ENCODE assay signal across 11 mouse cellular contexts in the genomic region with DNA sequence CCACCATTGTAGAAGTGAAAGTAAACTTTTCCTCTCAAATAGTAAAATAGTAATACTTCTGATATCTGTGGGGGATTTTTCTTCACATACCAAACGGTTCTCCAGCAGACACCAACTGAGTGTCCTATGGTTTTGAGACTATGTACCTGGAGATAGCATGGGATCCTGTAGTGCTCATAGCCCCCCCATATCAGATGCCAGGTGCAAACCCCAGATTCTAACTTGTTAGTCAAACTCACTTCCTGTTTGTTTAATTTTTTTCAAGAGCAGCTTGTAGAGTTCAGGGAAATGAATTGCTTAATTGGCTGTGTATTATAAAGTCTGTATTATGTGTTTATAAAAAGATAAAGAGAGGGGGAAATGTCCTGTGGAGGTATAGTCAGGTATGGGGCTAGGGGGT.
"Had no signal": no experiment of that assay in that cellular context is flagged by ENCODE, and none has a peak within 500 bp of the region (broad histone marks: within the 10 kb centered on the region; RNA-seq: fewer than 3 reads in every experiment).

No protein-coding gene starts in this region.

- H3K4me1 ChIP-seq: kidney, embryonic 15.5 days; limb, embryonic 15.5 days; midbrain, embryonic 12.5 days; stomach, embryonic 15.5 days had no signal

- ATAC-seq: liver, embryonic 12.5 days had no signal

- H3K27me3 ChIP-seq: kidney, embryonic 15.5 days; limb, embryonic 15.5 days; liver, embryonic 12.5 days; midbrain, embryonic 12.5 days; stomach, embryonic 15.5 days had no signal

- H3K4me2 ChIP-seq: kidney, embryonic 15.5 days; limb, embryonic 15.5 days; liver, embryonic 12.5 days; lung, embryonic 14.5 days; midbrain, embryonic 12.5 days; stomach, embryonic 15.5 days had no signal

- H3K36me3 ChIP-seq: stomach, embryonic 15.5 days had no signal

- H3K27ac ChIP-seq: kidney, embryonic 15.5 days; limb, embryonic 15.5 days; liver, embryonic 12.5 days; macrophage; midbrain, embryonic 12.5 days; stomach, embryonic 15.5 days had no signal

- H3K9me3 ChIP-seq: kidney, embryonic 15.5 days; limb, embryonic 15.5 days; liver, embryonic 12.5 days; midbrain, embryonic 12.5 days; stomach, embryonic 15.5 days had no signal

- H3K9ac ChIP-seq: kidney, embryonic 15.5 days; limb, embryonic 15.5 days; liver, embryonic 12.5 days; lung, embryonic 14.5 days; midbrain, embryonic 12.5 days; stomach, embryonic 15.5 days had no signal

- H3K4me3 ChIP-seq: kidney, embryonic 15.5 days; limb, embryonic 15.5 days; liver, embryonic 12.5 days; midbrain, embryonic 12.5 days; stomach, embryonic 15.5 days had no signal

- DNase-seq: kidney, adult 18-20 months; kidney, postnatal 14 days; lung, embryonic 14.5 days; lung, postnatal 10 days; right cerebral cortex, postnatal 14 days had no signal
